Mouse (Mus musculus) midbrain, embryonic 12.5 days (tissue): ENCODE results near the gene Zfp217. TPM values are rescaled to one million over a fixed set of nuclear protein-coding genes. Genes with fewer than 3 reads are reported as not detected.
A peak's percentile ranks its signal among the peaks of the same experiment; 100 is the strongest.

ENCODE experiments used
- ATAC-seq: fragments of 200-750 bp; cut with Nextera tagmentation; 2 replicates; pipeline ENCODE4 v1.8.0; 2017; ENCODE audit warnings: low read depth, moderate TSS enrichment, moderate library complexity; ENCODE audit not compliant: low FRiP score
- H3K27ac ChIP-seq: fragments of 300-500 bp; sonication (generic); replicated peaks from 2 replicates; pipeline ENCODE4 v1.5.1; 2016; ENCODE audit warnings: mild to moderate bottlenecking
- H3K27me3 ChIP-seq: fragments of 300-500 bp; sonication (generic); 2 replicates; pipeline ENCODE4 v1.6.1; 2016; ENCODE audit warnings: mild to moderate bottlenecking
- H3K36me3 ChIP-seq: fragments of 300-500 bp; sonication (generic); 2 replicates; pipeline ENCODE4 v1.6.1; 2016
- H3K4me1 ChIP-seq: fragments of 300-500 bp; sonication (generic); 2 replicates; pipeline ENCODE4 v1.6.1; 2016
- H3K4me2 ChIP-seq: fragments of 300-500 bp; sonication (generic); replicated peaks from 2 replicates; pipeline ENCODE4 v1.6.1; 2016; ENCODE audit warnings: mild to moderate bottlenecking, moderate library complexity
- H3K4me3 ChIP-seq: fragments of 300-500 bp; sonication (generic); 2 replicates; pipeline ENCODE4 v1.5.1; 2016; ENCODE audit warnings: mild to moderate bottlenecking
- H3K9ac ChIP-seq: fragments of 300-500 bp; sonication (generic); replicated peaks from 2 replicates; pipeline ENCODE4 v1.6.1; 2016; ENCODE audit warnings: mild to moderate bottlenecking, moderate library complexity
- H3K9me3 ChIP-seq: fragments of 300-500 bp; sonication (generic); 2 replicates; pipeline ENCODE4 v1.6.1; 2016; ENCODE audit warnings: mild to moderate bottlenecking
- WGBS: fragments of 180-500 bp; shearing (Covaris S2); methylation state at CpG from one replicate; pipeline ENCODE4 v1.1.7; 2016; 5-methylcytosine and 5-hydroxymethylcytosine counted together
- polyA plus RNA-seq: library from polyadenylated mRNA; unstranded; fragments of >200 nt; fragmentation: Nextera tagmentation; extraction: Ambion mirVana; gene quantifications from 2 replicates; pipeline ENCODE4 v1.2.1, GENCODE M21; 2016

Gene Zfp217
- polyA plus RNA-seq, 1 experiment from 2014 or later, result 3.0 TPM

GRCm38 (mm10) chr2:170129923-170130779 is 17.8 kb downstream of the Zfp217 start:
- H3K27me3 ChIP-seq, result peaks cover 10% of the 10 kb centered on the region; the same call in 1 of the 2 replicates
- no peaks in the 10 kb centered on the region for H3K9me3 ChIP-seq
- peak overlapping the region; percentile 87 for H3K27ac ChIP-seq
- under 1% methylated on average over 48 of the region's 48 CpGs for WGBS
- ATAC-seq, result peak; percentile 59
- no peaks in the 10 kb centered on the region for H3K36me3 ChIP-seq
- H3K9ac ChIP-seq, result peak overlapping the region; percentile 88
- peak overlapping the region; percentile 93 for H3K4me3 ChIP-seq
- H3K4me2 ChIP-seq, result peak overlapping the region; percentile 71
- peaks cover 70% of the 10 kb centered on the region for H3K4me1 ChIP-seq

GRCm38 (mm10) chr2:170129248-170129922 is 18.5 kb downstream of the Zfp217 start:
- Histone ChIP-seq H3K27me3 (peaks cover 4% of the 10 kb centered on the region; the same call in 1 of the 2 replicates), H3K4me2 (peak overlapping the region; percentile 71), H3K4me3 (peak overlapping the region; percentile 93), H3K4me1 (peaks cover 72% of the 10 kb centered on the region), H3K9me3 (no peaks in the 10 kb centered on the region), H3K27ac (peak overlapping the region; percentile 87; the same call in 1 of the 2 replicates), H3K36me3 (no peaks in the 10 kb centered on the region), H3K9ac (peak overlapping the region; percentile 88; the same call in 1 of the 2 replicates)
- no peak for ATAC-seq
- 10% methylated on average over 5 of the region's 5 CpGs for WGBS

DNA sequence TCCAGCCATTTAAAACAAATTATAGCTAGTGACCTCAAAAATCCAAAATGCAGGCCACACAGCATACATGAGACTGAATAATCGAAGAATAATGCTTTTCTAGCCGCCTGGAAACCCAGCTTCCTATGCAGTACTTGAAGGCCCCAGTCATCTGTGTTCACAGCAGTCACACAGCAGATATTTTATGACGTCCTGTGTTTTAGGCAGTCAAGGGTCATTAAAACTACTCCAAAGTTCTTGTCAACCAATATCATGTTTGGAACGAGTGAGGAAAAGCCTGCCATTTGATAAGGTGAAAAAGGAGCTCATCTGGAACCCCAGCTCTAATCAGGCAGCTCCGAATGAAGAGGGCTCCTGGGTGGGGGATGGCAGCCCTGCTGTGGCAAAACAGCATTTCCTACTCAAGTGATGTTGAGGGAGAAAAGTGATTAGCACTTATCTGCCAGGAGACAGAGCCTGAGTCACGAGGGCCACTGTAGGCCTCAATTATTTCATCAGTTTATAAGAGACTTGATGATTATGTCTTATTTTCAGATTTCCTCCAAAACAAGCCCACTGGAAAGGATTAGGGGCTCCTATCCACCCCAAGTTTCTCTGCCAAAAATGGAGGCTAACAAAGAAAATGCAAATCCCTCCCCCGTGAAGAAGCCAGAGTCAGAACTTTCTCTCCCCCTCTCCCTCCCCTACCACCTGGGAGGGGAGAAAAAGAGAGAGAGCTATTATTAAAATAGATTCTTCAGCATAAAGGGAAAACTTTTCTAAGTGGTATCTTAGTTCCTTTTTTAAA is 19.2 kb downstream of the Zfp217 start:
- Histone ChIP-seq H3K4me3 (peak overlapping the region; percentile 93; the same call in 1 of the 2 replicates), H3K4me1 (peaks cover 67% of the 10 kb centered on the region), H3K27ac (peak overlapping the region; percentile 50), H3K9me3 (no peaks in the 10 kb centered on the region), H3K27me3 (no peaks in the 10 kb centered on the region), H3K4me2 (peak overlapping the region; percentile 71), H3K36me3 (no peaks in the 10 kb centered on the region), H3K9ac (peak overlapping the region; percentile 24; the same call in 1 of the 2 replicates)
- WGBS, result 19% methylated on average over 7 of the region's 7 CpGs
- no peak for ATAC-seq

GRCm38 (mm10) chr2:170127523-170127922 is 20.4 kb downstream of the Zfp217 start:
- Histone ChIP-seq H3K9me3 (no peaks in the 10 kb centered on the region), H3K4me1 (peaks cover 55% of the 10 kb centered on the region)
- no peak for ATAC-seq

GRCm38 (mm10) chr2:170126266-170126665 is 21.6 kb downstream of the Zfp217 start:
- Histone ChIP-seq H3K9ac (no peak overlapping the region), H3K4me3 (no peak overlapping the region), H3K27me3 (no peaks in the 10 kb centered on the region), H3K4me1 (peaks cover 49% of the 10 kb centered on the region), H3K27ac (no peak overlapping the region), H3K4me2 (no peak overlapping the region), H3K9me3 (no peaks in the 10 kb centered on the region), H3K36me3 (0 out of 2 replicates have a peak, but pooled peaks cover 8% of the 10 kb centered on the region)
- ATAC-seq, result no peak
- WGBS, result 86% methylated on average over 1 of the region's 1 CpGs

More at GRCm38 (mm10) chr2:170127523-170127922, 20.4 kb downstream of the Zfp217 start:
- 0 out of 2 replicates have a peak, but pooled peaks cover 3% of the 10 kb centered on the region for H3K36me3 ChIP-seq
- 37% methylated on average over 3 of the region's 3 CpGs for WGBS
- H3K4me3 ChIP-seq, result no peak overlapping the region
- no peak overlapping the region for H3K9ac ChIP-seq
- no peak overlapping the region for H3K4me2 ChIP-seq
- no peaks in the 10 kb centered on the region for H3K27me3 ChIP-seq
- no peak overlapping the region for H3K27ac ChIP-seq

DNA sequence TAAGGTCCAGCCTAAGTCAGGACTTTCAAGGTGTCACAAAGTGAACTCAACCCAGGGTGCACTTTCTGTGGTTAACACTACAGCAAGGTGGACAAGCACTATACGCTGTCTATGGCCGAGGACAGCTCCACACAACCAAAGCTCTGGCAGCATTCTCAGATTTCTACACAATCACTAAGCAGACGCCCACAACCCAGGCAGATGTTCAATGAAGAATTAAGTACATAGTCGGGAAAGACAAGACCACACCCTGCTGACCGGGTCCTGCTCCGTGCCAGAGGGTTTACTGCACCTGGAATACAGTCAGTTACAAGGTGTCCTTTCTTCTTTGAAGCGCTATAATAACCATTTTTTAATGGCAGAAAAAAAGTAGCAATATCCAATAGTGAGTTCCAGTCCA is 25.7 kb downstream of the Zfp217 start:
- WGBS, result 83% methylated on average over 7 of the region's 7 CpGs
- H3K4me1 ChIP-seq, result peaks cover 33% of the 10 kb centered on the region
- H3K4me3 ChIP-seq, result no peak overlapping the region
- H3K27me3 ChIP-seq, result no peaks in the 10 kb centered on the region
- H3K36me3 ChIP-seq, result peaks cover 45% of the 10 kb centered on the region
- no peak for ATAC-seq
- no peaks in the 10 kb centered on the region for H3K9me3 ChIP-seq
- no peak overlapping the region for H3K9ac ChIP-seq
- no peak overlapping the region for H3K4me2 ChIP-seq
- no peak overlapping the region for H3K27ac ChIP-seq

GRCm38 (mm10) chr2:170120139-170121027 is 27.5 kb downstream of the Zfp217 start:
- ATAC-seq, result no peak
- Histone ChIP-seq H3K27me3 (no peaks in the 10 kb centered on the region), H3K27ac (no peak overlapping the region), H3K4me3 (no peak overlapping the region), H3K9ac (no peak overlapping the region), H3K4me2 (no peak overlapping the region), H3K4me1 (peaks cover 26% of the 10 kb centered on the region), H3K9me3 (no peaks in the 10 kb centered on the region), H3K36me3 (peaks cover 52% of the 10 kb centered on the region)
- 91% methylated on average over 19 of the region's 19 CpGs for WGBS

- WGBS, result 53% methylated on average over 4 of the region's 4 CpGs
- H3K27ac ChIP-seq, result no peak overlapping the region
- H3K27me3 ChIP-seq, result no peaks in the 10 kb centered on the region
- no peak overlapping the region for H3K9ac ChIP-seq
- peaks cover 77% of the 10 kb centered on the region for H3K36me3 ChIP-seq
- no peak overlapping the region for H3K4me2 ChIP-seq
- H3K4me3 ChIP-seq, result no peak overlapping the region
- no peaks in the 10 kb centered on the region for H3K9me3 ChIP-seq
- H3K4me1 ChIP-seq, result peaks cover 23% of the 10 kb centered on the region
- no peak for ATAC-seq
Observed at GRCm38 (mm10) chr2:170116704-170117281, 31.1 kb downstream of the Zfp217 start.

GRCm38 (mm10) chr2:170110306-170110705 is 37.6 kb downstream of the Zfp217 start:
- no peak for ATAC-seq
- Histone ChIP-seq H3K27me3 (no peaks in the 10 kb centered on the region), H3K4me2 (no peak overlapping the region), H3K36me3 (peaks cover 63% of the 10 kb centered on the region), H3K27ac (no peak overlapping the region), H3K4me3 (no peak overlapping the region), H3K9ac (no peak overlapping the region), H3K4me1 (peaks cover 10% of the 10 kb centered on the region), H3K9me3 (no peaks in the 10 kb centered on the region)
- WGBS, result 93% methylated on average over 8 of the region's 8 CpGs

DNA sequence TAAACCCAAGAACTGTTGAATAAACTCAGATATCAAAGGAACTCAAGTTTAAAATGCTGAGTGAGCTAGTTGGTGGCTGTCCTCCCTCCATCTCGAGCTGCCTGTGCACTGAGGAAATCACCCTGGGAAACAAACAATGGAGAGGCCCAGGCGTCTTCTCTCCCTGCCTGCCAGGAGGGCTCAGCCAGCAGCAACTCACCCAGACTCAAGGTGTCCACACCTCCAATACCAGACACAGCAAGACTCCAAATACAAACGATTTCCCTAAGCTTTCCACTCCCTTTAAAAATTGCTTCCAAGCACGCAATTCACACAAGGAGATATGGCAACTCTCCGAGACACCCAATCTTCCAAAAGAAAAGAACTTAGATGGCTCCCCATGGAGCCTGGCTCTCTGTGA is 38.4 kb downstream of the Zfp217 start:
- H3K27ac ChIP-seq, result no peak overlapping the region
- peaks cover 56% of the 10 kb centered on the region for H3K36me3 ChIP-seq
- H3K27me3 ChIP-seq, result no peaks in the 10 kb centered on the region
- no peak for ATAC-seq
- H3K4me1 ChIP-seq, result peaks cover 10% of the 10 kb centered on the region
- H3K9me3 ChIP-seq, result no peaks in the 10 kb centered on the region
- 34% methylated on average over 5 of the region's 5 CpGs for WGBS
- H3K4me2 ChIP-seq, result no peak overlapping the region
- H3K9ac ChIP-seq, result no peak overlapping the region
- H3K4me3 ChIP-seq, result no peak overlapping the region
